Mouse (Mus musculus) kidney, postnatal 25 days (tissue): ENCODE results near the gene Eif4h.
A peak's percentile ranks its signal among the peaks of the same experiment; 100 is the strongest.
"Not testable (repeated sequence)": the region's sequence is repeated elsewhere in the genome, so short reads cannot be mapped to it uniquely, and the experiment has no call there.

Experiments
- DNase-seq, 2 experiments: peaks; one replicate each; pipeline ENCODE4 v3.0.0; 2021; ENCODE audit warnings: mixed read lengths in 2 of 2

The Eif4h gene

DNA sequence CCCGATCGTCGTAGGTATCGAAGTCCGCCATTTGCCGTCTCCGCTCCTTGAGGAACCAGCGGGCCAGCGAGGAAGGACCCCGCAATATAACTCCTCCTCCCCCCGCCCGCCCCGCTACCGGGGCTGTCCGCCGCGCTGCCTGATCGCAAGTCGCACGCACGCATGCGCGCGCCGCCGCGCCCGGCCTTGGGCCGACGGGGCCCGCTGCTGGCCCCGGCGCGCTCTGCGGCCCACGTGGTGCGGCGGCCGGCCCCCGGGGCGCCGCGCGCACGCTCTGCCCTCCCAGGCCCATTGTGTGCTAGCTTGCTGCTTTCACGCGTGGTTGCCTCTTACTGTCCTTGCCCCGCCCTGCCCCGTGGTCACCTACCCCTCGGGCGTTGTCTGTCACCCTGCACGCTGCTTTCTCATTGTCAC is at the start of gene Eif4h:
TSS of gene Eif4h (minus strand) at position 222 of the 414 bp plus-strand sequence.
- peak; percentile 97 to 98 for DNase-seq

GRCm38 (mm10) chr5:134688718-134689284 is 49.5 kb upstream of the Eif4h start:
- DNase-seq = peak; percentile 99

DNA sequence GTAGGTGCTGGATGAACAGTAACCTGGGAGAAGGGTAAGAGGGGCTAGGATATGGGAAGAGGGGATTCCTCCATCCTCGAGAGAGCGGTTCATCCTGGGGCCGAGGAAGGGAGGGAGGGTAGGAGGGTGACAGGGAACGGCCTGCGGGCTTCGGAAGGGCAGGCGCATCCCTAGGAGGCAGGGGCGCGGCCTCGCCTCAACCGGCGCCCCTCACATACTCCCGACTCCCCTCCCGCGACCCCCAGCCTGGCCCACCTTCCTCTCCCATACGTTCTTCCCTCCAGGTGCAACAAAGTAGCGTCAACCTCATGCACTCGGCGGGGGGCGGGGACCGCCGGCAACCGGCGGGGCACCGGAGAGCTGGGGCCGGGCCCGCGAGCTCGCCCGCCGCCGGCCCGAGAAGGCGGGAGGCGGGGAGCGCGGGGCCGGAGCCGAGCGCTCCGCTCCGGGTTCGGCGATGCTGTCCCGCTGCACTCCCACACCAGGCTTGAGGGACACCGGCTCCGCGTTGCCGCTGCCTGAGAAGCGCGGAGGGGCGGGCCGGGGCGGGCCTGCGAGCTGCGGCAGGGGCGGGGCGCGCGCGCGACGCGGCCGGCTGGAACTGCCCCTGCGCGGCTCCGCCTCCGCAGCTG is 48.9 kb upstream of the Eif4h start, which contains the start of gene Limk1:
TSS of gene Limk1 (minus strand) at position 513 of the 632 bp plus-strand sequence.
- DNase-seq = no peak

DNA sequence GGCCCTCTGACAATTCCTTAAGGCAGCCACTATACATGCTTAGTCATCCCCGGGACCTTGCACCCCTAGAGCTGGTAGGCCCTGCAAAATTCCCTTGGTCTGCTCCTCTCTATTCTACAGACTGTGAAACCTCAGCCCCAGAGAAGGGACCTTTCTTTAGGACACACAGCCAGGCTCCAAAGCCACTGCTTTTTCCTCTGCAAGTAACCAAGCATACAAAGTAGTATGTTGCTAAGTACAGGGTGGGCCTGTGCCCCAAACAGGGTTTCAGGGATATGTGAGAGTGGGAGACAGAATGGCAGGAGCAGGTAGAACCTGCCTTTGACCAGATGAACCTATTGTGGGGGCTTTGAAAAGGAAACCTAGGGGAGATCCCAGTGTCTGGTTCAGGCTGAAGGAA is 47.9 kb upstream of the Eif4h start:
- no peak for DNase-seq

- DNase-seq = no peak
Observed at GRCm38 (mm10) chr5:134686541-134686940, 47.3 kb upstream of the Eif4h start.

- DNase-seq = no peak
Observed at GRCm38 (mm10) chr5:134684398-134684797, 45.1 kb upstream of the Eif4h start.

GRCm38 (mm10) chr5:134683813-134684212 is 44.5 kb upstream of the Eif4h start:
- no peak for DNase-seq

- DNase-seq = peak; percentile 31 to 51
Observed at GRCm38 (mm10) chr5:134680238-134680637, 40.9 kb upstream of the Eif4h start.

- DNase-seq = peak; percentile 30 to 69
Observed at GRCm38 (mm10) chr5:134678827-134679546, 39.7 kb upstream of the Eif4h start.

GRCm38 (mm10) chr5:134678031-134678430 is 38.7 kb upstream of the Eif4h start:
- peak; percentile 23 to 62 for DNase-seq

DNA sequence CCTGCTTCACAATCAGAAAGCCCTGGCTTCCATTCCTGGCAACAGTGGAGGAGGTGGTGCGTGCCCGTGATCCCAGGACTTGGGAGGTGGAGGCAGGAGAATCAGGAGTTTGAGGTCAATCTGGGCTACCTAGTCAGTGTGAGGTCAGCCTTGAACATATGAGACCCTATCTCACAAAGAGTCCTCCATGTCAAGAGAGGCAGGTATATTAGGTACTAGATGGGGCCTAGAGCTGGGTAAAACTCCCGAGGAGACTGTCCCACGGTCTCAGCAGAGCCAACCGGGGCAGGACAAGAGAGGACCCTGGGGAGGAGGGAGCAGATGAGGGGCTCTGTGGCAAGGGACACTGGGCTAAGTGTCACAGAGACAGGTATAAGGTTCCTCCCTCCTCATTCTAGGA is 38.2 kb upstream of the Eif4h start:
- DNase-seq = no peak

- peak; percentile 87 to 91 for DNase-seq
Observed at GRCm38 (mm10) chr5:134675956-134676759, 36.9 kb upstream of the Eif4h start.

DNA sequence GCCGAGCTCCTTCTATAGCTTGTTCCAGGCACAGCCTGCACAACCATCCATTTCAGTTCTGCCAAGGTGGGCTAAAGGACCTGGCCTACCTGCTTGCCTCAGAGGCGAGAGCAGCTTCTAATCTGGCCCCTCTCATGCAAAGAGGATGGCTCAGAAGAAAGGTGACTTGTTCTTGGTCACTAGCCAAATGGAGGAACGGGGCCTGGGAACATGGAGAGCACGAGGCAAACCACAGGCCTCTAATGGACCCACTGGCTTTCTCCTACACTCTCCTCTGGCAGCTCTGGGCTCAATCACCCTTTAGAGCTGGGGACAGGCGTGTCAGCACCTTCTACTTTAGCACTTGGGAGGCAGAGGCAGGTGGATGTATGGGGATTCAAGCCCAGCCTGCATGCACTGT is 35.7 kb upstream of the Eif4h start:
- DNase-seq = no peak

DNA sequence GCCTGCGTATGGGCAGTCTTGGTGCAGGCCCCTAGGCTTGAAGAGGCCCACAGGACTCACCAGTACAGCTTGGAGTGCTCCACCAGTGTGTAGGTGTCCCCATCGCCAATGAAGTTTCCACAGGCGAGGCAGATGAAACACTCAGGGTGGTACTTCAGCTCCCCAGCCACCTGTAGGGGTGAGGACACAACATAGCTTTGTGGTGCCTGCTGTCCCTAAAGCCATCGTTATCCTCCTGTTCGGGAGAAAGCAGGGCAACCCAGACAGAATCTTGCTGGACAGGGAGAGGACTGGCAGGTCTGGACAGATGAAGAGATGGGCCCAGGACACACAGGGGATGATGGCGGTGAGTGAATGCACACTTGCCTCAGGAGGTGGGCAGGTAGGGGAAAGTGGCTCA is 33.3 kb upstream of the Eif4h start:
- DNase-seq = no peak

- no peak for DNase-seq
Observed at GRCm38 (mm10) chr5:134672198-134672516, 32.9 kb upstream of the Eif4h start.

GRCm38 (mm10) chr5:134671335-134672197 is 32.3 kb upstream of the Eif4h start:
- peak in 1 of 2 experiments; percentile 44 for DNase-seq

GRCm38 (mm10) chr5:134669001-134669708 is 29.9 kb upstream of the Eif4h start:
- DNase-seq = no peak

GRCm38 (mm10) chr5:134668495-134668894 is 29.2 kb upstream of the Eif4h start:
- peak in 1 of 2 experiments; percentile 56 for DNase-seq

DNA sequence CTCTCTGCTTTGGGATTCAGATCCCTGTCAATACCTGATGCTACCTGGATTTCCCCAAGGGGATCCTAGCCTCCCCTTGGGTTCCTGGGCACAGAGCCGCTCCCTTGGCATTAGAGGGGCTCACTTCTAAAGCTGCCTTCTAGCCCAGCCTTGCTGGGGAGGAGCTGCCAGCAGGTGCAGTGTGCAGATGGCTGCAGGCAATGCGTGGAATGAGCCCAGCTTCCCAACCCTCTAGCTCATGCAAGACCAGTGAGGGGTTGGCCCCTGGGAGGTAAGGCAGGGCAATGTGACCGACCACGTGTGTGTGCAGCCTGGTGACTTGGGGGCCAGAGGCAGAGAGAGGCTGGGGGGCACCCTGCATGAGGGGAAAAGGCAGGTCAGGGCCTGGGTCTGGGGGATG is 17.4 kb upstream of the Eif4h start:
- no peak for DNase-seq

- DNase-seq = peak in 1 of 2 experiments; percentile 35
Observed at GRCm38 (mm10) chr5:134652015-134652414, 12.7 kb upstream of the Eif4h start.

DNA sequence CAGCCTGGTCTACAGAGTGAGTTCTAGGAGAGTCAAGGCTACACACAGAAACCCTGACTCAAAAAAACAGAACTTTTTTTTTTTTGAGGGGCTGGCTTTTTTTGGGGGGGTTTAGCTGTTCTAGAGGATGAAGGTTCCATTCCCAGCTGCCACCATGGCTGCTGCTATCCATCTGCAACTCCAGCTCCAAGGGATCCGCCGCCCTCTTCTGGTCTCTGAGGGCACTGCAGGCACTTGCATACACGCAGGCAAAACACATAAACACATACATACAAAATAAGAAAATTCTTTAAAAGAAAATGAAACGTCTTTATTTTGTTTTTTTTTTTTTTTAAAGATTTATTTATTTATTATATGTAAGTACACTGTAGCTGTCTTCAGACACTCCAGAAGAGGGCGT is 11.6 kb upstream of the Eif4h start:
- DNase-seq = peak; percentile 55 to 78

DNA sequence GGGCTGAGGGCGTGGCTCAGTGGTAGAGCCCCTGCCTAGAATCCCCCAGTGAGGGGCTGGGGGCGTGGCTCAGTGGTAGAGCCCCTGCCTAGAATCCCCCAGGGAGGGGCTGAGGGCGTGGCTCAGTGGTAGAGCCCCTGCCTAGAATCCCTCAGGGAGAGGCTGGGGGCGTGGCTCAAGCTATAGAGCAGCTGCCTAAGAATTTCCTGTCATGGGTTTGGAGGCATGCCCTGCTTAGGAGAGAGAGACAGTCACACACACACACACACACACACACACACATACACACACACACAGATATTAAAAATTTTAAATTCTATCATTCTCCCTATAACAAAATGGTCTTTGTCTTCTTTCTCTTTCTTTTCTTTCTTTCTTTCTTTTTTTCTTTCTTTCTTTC is 9.7 kb upstream of the Eif4h start:
- DNase-seq = not testable (repeated sequence)
